Mouse (Mus musculus) forebrain, embryonic 11.5 days (tissue): ENCODE results near the gene Rapgef2. TPM values are rescaled to one million over a fixed set of nuclear protein-coding genes. Genes with fewer than 3 reads are reported as not detected.

Experiments used
- ATAC-seq: fragments of 200-750 bp; cut with Nextera tagmentation; replicated peaks from 2 replicates; pipeline ENCODE4 v1.8.0; 2017; ENCODE audit warnings: moderate TSS enrichment; ENCODE audit not compliant: low FRiP score
- DNase-seq: peaks from one replicate; pipeline ENCODE4 v3.0.0-alpha.2; 2017; ENCODE audit warnings: low spot score
- H3K27ac ChIP-seq: fragments of 300-500 bp; sonication (generic); 2 replicates; pipeline ENCODE4 v1.5.1; 2014; ENCODE audit warnings: low read depth, low read length
- H3K27me3 ChIP-seq: fragments of 300-500 bp; sonication (generic); 2 replicates; pipeline ENCODE4 v1.6.1; 2014; ENCODE audit warnings: mild to moderate bottlenecking, low read length, mixed read lengths; ENCODE audit not compliant: control insufficient read depth, insufficient read depth
- H3K36me3 ChIP-seq: fragments of 300-500 bp; sonication (generic); 2 replicates; pipeline ENCODE4 v1.6.1; 2014; ENCODE audit warnings: mild to moderate bottlenecking, low read length, moderate library complexity, mixed read lengths; ENCODE audit not compliant: control insufficient read depth, insufficient read depth
- H3K4me1 ChIP-seq: fragments of 300-500 bp; sonication (generic); replicated peaks from 2 replicates; pipeline ENCODE4 v1.6.1; 2014; ENCODE audit warnings: low read length, mixed read lengths; ENCODE audit not compliant: control insufficient read depth, insufficient read depth
- H3K4me2 ChIP-seq: fragments of 300-500 bp; sonication (generic); 2 replicates; pipeline ENCODE4 v1.6.1; 2014; ENCODE audit warnings: low read depth, mild to moderate bottlenecking, low read length, moderate library complexity, mixed read lengths; ENCODE audit not compliant: severe bottlenecking
- H3K4me3 ChIP-seq: fragments of 300-500 bp; sonication (generic); 2 replicates; pipeline ENCODE4 v1.5.1; 2014; ENCODE audit warnings: low read depth, low read length
- H3K9ac ChIP-seq: fragments of 300-500 bp; sonication (generic); 2 replicates; pipeline ENCODE4 v1.6.1; 2014; ENCODE audit warnings: low read length
- H3K9me3 ChIP-seq: fragments of 300-500 bp; sonication (generic); 2 replicates; pipeline ENCODE4 v1.6.1; 2016; ENCODE audit warnings: low read length, mixed read lengths; ENCODE audit not compliant: control insufficient read depth
- WGBS: fragments of 180-500 bp; shearing (Covaris S2); extraction: QIAGEN DNeasy Blood & Tissue Kit; methylation state at CpG from one replicate; pipeline ENCODE4 v1.1.7; 2014; 5-methylcytosine and 5-hydroxymethylcytosine counted together
- polyA plus RNA-seq: library from polyadenylated mRNA; unstranded; fragments of >200 nt; fragmentation: Nextera tagmentation; extraction: Ambion mirVana; gene quantifications from 2 replicates; pipeline ENCODE4 v1.2.1, GENCODE M21; 2014

Rapgef2 gene
- polyA plus RNA-seq, 1 experiment from 2014 or later, result 8.5 TPM

DNA sequence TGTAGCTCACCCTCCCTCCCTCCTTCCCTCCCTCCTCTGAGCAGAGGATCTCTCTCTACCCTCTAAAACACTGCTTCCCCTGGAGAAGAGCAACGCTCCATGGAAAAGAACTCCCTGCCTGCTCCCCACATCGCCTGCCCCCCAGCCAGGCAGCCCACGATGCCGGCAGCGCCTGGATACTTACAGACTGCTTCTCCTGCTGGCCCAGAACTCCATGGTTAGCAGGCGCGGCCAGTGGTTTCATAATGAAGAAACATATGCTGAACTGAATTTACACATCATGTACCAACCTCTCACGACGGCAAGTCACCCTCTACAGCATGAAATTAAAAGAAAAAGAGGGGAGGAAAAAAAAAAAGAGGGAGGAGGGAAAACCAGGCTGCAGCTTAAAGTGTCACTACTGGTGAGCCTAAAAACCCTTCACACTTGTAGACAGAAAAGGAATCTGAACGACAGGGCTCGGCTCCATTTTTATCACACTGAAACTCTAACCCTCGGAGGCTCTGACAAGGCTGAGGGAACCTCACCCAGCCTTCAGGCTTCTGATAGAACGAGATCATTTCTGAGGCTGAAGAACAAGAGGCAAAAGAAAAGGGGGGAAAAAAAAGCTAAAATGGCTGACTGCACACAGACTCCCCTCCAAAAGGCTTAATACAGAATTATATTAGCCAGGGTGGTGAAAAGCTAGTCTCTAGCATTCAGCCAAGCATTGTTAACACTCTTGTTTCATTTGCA, 141.5 kb downstream of the Rapgef2 start:
- DNase-seq (no peak), ATAC-seq (peak; percentile 46)
- no peaks in the 10 kb centered on the region for H3K9me3 ChIP-seq
- 20% methylated on average over 13 of the region's 13 CpGs for WGBS
- peak overlapping the region; percentile 9; the same call in 1 of the 2 replicates for H3K4me3 ChIP-seq
- H3K4me1 ChIP-seq, result peaks cover 12% of the 10 kb centered on the region
- no peaks in the 10 kb centered on the region for H3K36me3 ChIP-seq
- peak overlapping the region; percentile 32 for H3K4me2 ChIP-seq
- H3K27me3 ChIP-seq, result no peaks in the 10 kb centered on the region
- H3K27ac ChIP-seq, result peak overlapping the region; percentile 26
- peak overlapping the region; percentile 41 for H3K9ac ChIP-seq

DNA sequence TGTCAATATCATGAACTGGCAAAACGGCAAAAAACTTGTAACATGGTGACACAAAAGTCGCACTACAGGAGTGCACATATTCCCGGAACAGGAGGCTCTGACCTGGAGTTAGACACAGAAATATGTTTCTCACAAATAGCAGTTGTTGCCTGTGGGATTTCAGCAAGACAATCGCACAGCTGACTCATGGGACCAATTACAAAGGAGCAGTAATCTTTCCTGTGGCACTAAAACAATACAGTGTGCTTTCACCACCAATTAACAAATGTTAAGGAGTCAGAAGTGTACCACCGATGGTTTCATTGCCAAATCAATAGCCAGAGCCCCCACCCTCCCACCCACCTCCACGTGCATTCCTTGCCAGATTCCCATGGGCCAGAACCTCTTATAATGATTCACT, 142.2 kb downstream of the Rapgef2 start:
- Histone ChIP-seq H3K9ac (no peak overlapping the region), H3K4me2 (0 out of 2 replicates have a peak overlapping the region, but pooled peaks have one; percentile 5), H3K27ac (no peak overlapping the region), H3K27me3 (no peaks in the 10 kb centered on the region), H3K9me3 (no peaks in the 10 kb centered on the region), H3K4me3 (no peak overlapping the region), H3K36me3 (no peaks in the 10 kb centered on the region), H3K4me1 (peaks cover 12% of the 10 kb centered on the region)
- no peak for DNase-seq
- ATAC-seq, result no peak
- WGBS, result 59% methylated on average over 6 of the region's 6 CpGs

DNA sequence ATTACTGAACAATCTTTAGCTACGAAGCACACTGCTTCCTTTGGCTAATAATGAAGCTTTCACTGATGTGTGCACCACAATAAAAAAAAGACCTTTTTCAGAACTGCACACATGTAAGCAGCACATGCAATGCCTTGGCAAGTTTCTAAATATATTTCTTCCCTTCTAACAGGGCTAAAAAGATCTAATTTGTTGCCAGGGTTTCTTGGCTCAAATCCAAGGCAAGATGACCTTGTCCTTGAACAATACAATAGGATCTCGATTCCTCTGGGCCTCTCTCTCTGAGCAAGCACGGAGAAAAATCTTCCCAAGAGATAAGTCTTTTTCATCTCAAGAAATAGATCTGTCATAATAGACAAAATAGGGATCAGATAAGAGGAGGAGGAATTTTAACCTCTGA, 147.1 kb downstream of the Rapgef2 start:
- no peaks in the 10 kb centered on the region for H3K36me3 ChIP-seq
- H3K9me3 ChIP-seq, result no peaks in the 10 kb centered on the region
- no peak overlapping the region for H3K27ac ChIP-seq
- ATAC-seq (no peak), DNase-seq (no peak)
- H3K4me2 ChIP-seq, result no peak overlapping the region
- H3K9ac ChIP-seq, result no peak overlapping the region
- no peak overlapping the region for H3K4me3 ChIP-seq
- H3K27me3 ChIP-seq, result no peaks in the 10 kb centered on the region
- peaks cover 3% of the 10 kb centered on the region; the same call in 1 of the 2 replicates for H3K4me1 ChIP-seq
- 61% methylated on average over 3 of the region's 3 CpGs for WGBS

DNA sequence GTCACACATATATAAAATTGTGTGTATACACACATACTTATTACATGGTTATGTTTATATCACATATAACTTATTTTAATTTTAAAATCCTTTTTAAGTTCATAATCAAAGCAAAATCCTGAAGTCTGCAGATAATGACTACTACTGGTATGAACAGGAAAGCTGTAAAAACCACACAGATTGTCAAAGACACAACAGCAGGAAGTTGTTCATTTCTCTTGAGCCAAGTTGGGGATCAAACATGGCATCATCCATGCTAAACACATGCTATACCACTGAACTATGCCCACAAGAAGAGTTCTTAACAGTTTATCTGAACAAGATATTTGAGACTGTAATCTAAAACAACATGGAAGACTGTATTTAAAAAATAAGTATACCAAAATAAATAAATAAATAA, 147.7 kb downstream of the Rapgef2 start:
- Histone ChIP-seq H3K4me1 (no peaks in the 10 kb centered on the region), H3K36me3 (no peaks in the 10 kb centered on the region), H3K4me3 (no peak overlapping the region), H3K4me2 (no peak overlapping the region), H3K27ac (no peak overlapping the region), H3K27me3 (no peaks in the 10 kb centered on the region), H3K9ac (no peak overlapping the region), H3K9me3 (no peaks in the 10 kb centered on the region)
- no peak for DNase-seq
- no peak for ATAC-seq

DNA sequence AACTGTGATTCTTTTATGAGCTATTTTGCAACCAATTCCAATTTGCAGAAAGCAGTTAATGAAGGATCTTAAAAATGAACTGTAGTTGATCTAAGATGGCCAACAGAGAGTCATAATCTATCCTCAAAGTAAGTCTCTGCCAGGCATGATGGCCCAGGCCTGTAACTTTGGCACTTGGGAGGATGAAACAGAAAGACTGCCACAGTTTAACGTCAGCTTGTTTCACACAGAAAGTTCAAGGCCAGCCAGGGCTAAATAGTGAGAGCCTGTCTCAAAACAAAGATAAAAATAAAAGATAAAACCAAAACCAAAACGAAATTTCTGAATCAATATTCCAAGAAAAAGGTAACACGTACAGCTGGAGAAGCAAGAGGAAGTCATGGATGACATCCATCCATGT, 155.3 kb downstream of the Rapgef2 start:
- no peak for ATAC-seq
- no peaks in the 10 kb centered on the region for H3K9me3 ChIP-seq
- DNase-seq, result no peak
- no peak overlapping the region for H3K9ac ChIP-seq
- WGBS, result 77% methylated on average over 3 of the region's 3 CpGs
- no peak overlapping the region for H3K4me2 ChIP-seq
- no peaks in the 10 kb centered on the region for H3K27me3 ChIP-seq
- no peaks in the 10 kb centered on the region for H3K36me3 ChIP-seq
- no peak overlapping the region for H3K4me3 ChIP-seq
- no peaks in the 10 kb centered on the region for H3K4me1 ChIP-seq
- no peak overlapping the region for H3K27ac ChIP-seq

DNA sequence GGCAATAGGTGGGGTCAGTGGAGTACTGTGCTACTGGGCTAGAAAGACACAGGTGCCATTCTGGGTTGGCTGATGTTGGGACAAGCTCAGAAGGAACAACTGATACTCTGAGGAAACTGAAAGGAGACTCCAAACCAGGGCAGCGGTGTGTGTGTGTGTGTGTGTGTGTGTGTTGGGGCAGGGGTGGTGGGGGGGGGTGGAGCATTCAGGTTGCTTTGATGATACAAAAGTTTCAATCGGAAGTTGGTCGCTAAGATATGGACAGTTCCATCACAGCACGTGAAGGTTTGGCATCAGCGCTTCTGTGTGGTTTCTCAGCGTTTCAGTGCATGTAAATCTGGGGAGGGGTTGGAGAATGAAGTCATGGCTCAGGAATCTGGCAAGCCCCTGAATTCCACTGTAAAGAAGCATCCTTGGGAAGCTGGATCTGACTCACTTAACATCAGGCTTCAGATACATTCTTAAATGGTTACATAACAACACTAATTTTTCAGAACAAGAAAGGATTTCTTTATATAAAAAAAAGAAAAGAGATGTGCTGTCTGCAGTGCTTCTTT, 157.2 kb downstream of the Rapgef2 start:
- H3K4me1 ChIP-seq, result no peaks in the 10 kb centered on the region
- no peak for DNase-seq
- no peak overlapping the region for H3K4me2 ChIP-seq
- no peak overlapping the region for H3K4me3 ChIP-seq
- peak; percentile 53; the same call in 1 of the 2 replicates for ATAC-seq
- H3K36me3 ChIP-seq, result no peaks in the 10 kb centered on the region
- no peak overlapping the region for H3K27ac ChIP-seq
- no peaks in the 10 kb centered on the region for H3K27me3 ChIP-seq
- H3K9me3 ChIP-seq, result no peaks in the 10 kb centered on the region
- WGBS, result 77% methylated on average over 6 of the region's 6 CpGs
- no peak overlapping the region for H3K9ac ChIP-seq

DNA sequence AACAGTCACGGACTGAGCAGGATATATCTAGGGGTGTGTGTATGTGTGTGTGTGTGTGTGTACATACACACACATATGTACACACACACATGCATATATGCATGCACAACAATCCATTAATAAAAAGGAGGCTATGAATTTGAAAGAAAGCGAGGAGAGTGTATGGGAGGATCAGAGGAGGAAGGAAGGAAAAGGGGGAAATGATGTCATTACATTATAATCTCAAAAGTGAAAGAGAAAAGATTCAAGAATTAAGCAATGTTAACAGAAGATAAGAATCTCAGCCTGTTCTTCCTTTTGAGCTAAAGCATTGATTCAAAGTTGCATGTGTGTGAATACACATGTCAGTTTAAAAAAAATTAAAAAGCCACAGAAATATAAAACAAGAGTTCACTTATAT, 158.5 kb downstream of the Rapgef2 start:
- no peaks in the 10 kb centered on the region for H3K27me3 ChIP-seq
- H3K4me2 ChIP-seq, result no peak overlapping the region
- ATAC-seq, result no peak
- H3K4me1 ChIP-seq, result no peaks in the 10 kb centered on the region
- H3K27ac ChIP-seq, result no peak overlapping the region
- WGBS, result 90% methylated on average over 2 of the region's 2 CpGs
- H3K36me3 ChIP-seq, result no peaks in the 10 kb centered on the region
- H3K9ac ChIP-seq, result no peak overlapping the region
- no peak overlapping the region for H3K4me3 ChIP-seq
- H3K9me3 ChIP-seq, result no peaks in the 10 kb centered on the region
- no peak for DNase-seq

DNA sequence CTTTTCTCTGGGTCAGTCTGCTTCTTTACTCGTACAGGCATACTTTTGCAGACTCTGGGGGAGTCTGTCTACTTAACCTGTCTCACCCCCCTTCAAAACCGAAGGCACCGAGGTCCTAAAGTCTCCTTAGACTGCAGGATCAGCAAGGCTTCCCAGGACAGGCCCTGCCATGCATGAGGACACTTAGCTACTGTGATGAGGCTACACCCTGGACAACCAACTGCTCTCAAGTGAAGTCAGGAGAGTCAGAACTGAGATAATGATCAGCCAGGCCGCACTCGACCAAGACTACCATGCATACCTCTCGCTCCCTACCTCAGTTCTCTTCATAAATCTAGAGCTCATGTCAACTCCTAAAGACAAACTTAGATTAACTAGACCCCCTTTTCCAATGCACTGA, 159.5 kb downstream of the Rapgef2 start:
- Histone ChIP-seq H3K4me1 (no peaks in the 10 kb centered on the region), H3K9ac (no peak overlapping the region), H3K36me3 (no peaks in the 10 kb centered on the region), H3K27ac (no peak overlapping the region), H3K27me3 (no peaks in the 10 kb centered on the region), H3K4me2 (no peak overlapping the region), H3K4me3 (no peak overlapping the region), H3K9me3 (no peaks in the 10 kb centered on the region)
- no peak for DNase-seq
- no peak for ATAC-seq
- 89% methylated on average over 6 of the region's 6 CpGs for WGBS

DNA sequence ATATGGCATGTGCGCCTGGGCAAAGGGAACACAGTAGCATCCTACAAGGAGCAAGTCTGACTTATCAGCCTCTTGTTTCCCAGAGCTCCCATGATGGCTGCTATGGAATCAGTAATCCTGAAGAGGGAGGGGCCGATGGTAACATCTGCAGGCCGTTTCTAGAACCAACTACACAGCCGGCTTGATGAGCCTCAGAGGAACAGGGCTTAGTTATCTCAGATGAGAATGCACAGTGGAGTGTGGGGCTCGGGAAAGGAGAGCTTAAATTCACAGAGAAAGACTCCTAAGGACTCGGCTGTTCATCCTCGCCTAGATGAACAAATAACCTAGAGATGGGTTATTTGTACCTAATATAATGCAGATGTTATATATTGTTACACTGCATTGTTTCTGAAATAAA, 164.9 kb downstream of the Rapgef2 start:
- no peak for ATAC-seq
- Histone ChIP-seq H3K36me3 (no peaks in the 10 kb centered on the region), H3K4me3 (no peak overlapping the region), H3K9me3 (no peaks in the 10 kb centered on the region), H3K9ac (no peak overlapping the region), H3K4me1 (no peaks in the 10 kb centered on the region), H3K27ac (no peak overlapping the region), H3K4me2 (no peak overlapping the region), H3K27me3 (no peaks in the 10 kb centered on the region)
- WGBS, result 83% methylated on average over 7 of the region's 7 CpGs
- DNase-seq, result no peak
